Mouse (Mus musculus): ENCODE results near the gene Vipr2.

The Vipr2 gene

DNA sequence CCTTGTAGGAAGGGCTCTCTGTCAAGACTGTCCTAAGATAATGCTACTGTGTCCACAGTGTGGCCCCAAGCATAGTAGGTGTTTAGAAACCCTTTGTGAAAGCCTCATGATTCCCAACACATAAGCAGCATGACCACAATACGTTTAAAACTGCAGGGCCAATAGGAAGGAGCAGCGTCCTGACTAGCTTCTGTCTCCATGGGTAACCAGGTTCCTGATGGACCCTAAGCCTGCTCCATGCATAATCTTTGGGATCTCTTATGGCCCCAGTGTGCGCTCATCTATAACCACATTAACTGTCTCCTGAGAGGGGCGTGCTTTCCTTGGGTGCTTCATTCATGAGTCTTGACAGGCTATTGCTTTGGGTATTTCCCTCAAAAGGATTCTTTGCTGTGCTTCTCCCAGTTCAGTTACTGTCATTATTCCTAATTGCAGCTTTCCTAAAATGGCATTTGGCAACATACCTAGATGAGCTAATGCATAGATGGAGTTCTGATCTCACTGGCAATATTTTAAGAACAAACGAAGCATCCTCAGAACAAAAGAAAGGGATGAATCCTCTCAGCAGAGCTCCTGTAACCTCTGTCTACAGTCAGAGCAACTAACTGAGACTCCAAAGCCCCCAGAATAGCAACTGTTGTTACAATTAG, 9.6 kb downstream of the Vipr2 start:
- in situ Hi-C loops (cut with MboI; ENCODE audit: low pct_unique_long_range_greater_than_20kb in 1 of 2, low sequenced_read_pairs in 2 of 2, unreplicated experiment in 1 of 2) = no loop called here

DNA sequence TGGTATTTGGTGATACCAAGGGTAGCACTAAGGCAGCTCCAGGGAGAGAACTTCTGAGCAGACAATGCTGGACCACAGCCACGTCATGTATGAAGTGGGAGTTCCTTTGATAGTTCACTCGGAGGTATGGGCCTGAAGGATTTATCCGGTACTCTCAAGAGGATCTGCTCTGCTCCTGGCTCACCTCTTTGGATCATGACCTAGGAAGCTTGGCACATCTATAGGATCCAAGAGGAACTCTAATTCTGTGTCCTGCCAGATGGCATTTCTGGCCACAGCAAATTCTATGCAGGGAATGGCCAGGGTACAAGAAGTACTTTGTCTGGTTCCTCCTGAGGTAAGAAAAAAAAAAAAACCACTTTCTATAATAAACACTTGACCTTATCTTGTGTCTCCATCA, 12.3 kb downstream of the Vipr2 start:
- in situ Hi-C loops (cut with MboI; ENCODE audit: low pct_unique_long_range_greater_than_20kb in 1 of 2, low sequenced_read_pairs in 2 of 2, unreplicated experiment in 1 of 2) = loop anchor here in 1 of 2 experiments (10.0 kb wide), 1 partner anchor 475 kb away; no protein-coding TSS in a partner anchor

DNA sequence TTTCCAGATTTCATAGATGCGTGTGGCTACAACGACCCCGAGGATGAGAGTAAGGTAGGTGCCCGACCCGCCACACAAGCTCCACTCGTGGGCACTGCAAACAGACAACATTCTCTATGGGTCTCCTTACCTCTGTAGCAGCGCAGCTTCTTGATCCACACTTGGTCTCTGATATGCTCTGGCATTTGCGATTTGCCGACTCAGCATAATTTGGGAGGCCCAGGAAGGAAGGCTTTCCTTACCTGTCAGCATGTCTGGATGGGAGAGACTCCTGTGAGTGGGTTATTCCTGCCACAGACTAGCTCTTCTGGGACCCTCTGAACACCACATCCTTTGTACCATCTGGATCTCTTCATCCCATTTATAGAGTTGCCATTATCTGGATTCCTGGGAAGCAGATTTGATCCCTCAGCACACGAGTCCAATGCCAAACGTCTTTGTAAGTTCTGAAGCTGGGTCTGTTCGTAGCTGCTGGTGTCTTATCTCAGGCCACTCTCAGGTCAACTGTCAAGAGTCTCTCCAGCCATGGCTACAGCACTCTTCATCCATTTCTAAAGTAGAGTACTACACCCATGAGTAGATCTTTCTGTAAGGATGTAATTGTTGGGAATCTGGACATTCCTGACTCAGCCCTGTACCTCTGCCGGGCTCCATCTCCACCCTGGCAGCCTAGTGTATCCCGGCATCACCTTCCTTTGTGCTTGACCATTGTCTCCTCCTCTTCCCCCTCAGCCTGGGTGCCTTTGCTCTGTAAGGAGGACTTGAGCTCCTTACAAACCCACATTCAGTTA, 17.4 kb downstream of the Vipr2 start:
- in situ Hi-C loops (cut with MboI; ENCODE audit: low pct_unique_long_range_greater_than_20kb in 1 of 2, low sequenced_read_pairs in 2 of 2, unreplicated experiment in 1 of 2) = loop anchor here in 1 of 2 experiments (10.0 kb wide), 1 partner anchor 480 kb away; no protein-coding TSS in a partner anchor

DNA sequence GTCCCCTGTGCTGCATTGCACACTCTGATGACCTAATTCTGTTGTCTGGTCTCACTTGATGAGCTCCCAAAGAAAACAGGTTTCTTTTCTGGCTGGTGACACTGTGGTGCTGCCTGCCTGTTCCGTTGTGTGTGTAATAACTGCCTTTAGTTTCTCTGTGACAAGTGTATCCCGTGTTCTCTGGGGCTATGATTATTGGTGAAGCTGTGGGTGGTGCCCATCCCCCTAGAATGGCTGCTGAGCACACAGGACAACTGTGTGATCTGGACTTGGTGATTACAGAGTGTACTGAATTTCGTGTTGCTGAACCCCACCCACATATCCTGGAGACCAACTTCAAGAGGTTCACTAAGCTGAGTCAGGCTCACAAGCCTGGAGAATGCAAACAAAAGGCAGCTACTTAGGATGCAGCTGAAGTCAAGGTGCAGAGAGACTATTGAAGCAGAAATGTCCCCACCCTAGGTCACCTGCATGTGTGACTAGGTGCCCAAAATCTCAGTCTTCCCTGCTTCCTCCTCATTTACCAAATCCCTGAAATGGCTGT, 18.9 kb downstream of the Vipr2 start:
- in situ Hi-C loops (cut with MboI; ENCODE audit: low pct_unique_long_range_greater_than_20kb in 1 of 2, low sequenced_read_pairs in 2 of 2, unreplicated experiment in 1 of 2) = loop anchor here in 1 of 2 experiments (10.0 kb wide), 1 partner anchor 482 kb away; no protein-coding TSS in a partner anchor

DNA sequence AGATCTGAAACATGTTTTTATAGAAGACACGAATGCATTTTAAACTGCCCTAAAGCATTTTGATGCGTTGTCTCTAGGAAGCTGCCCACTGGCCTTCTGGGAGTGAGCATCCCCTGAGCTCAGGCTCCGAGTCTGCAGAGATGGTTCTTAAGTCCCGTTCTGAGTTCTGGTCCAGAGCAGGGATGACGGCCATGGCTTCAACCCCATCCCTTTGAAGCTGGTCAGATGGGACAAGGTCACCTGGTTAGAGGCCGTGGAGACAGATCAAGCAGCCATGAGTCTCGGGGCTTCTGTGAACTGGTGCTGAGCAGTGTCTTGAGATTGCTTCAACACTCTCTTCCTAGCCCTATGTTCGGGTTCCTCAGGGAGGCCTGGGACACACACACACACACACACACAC, 19.6 kb downstream of the Vipr2 start:
- in situ Hi-C loops (cut with MboI; ENCODE audit: low pct_unique_long_range_greater_than_20kb in 1 of 2, low sequenced_read_pairs in 2 of 2, unreplicated experiment in 1 of 2) = loop anchor here in 1 of 2 experiments (10.0 kb wide), 1 partner anchor 482 kb away; no protein-coding TSS in a partner anchor

DNA sequence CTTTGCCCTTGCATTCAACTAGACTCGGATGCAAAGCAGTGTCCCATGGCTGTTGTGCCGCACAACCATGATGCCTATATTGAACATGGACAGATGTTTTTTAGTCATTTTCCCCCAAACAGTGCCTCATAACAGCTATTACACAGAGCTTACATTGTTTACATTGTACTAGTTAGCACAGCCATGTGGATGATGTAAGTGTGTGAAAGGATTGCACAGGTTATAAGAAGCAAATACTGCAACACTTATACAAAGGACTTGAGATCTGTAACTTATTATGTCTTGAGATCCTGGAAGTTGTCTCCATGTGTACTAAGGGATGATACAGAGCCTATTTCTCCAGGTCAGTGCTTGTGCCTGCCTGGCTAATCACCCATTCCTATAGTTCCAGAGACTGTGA, 24.4 kb downstream of the Vipr2 start:
- in situ Hi-C loops (cut with MboI; ENCODE audit: low pct_unique_long_range_greater_than_20kb in 1 of 2, low sequenced_read_pairs in 2 of 2, unreplicated experiment in 1 of 2) = no loop called here

DNA sequence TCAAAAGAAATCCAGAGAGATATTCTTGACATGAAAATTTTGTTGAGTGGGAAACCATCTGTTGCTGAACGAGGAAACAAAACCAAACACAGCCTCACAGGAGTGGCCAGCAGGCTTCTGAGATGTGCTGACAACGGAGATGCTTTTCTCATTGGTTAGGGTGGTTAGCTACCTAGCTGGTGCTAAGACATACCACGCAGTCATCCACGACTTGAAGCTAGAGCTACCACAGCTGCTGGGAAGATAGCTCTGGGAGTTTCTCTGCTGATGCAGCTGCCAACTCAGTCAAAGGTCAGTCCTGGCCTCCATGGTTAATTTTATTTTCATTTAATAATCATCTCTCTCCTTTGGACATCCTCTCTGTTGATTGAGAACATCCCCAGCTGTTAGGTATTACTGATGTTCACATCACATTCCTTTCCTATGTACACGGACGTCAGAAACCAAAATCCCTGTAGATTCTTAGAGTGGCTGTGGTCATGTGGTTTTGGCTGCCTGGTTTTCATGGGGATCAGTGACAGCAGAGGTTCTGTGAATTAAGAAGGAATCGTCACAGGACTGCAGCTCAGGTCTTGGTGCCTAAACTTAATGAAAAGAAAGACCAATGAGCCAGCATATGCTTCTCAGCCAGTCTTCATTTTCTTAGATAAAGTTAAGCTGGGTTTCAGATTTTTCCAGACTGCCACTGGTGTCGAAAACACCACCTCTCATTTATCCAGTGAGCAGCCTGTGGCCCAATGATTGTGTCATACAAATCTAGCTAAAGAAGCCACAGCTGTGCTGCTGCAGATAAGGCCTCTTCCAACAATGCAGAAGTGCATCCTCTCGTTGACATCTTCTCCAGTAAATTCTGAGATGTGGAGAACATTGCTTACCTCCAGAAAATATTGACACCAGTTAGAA, 32.2 kb downstream of the Vipr2 start:
- in situ Hi-C loops (cut with MboI; ENCODE audit: low pct_unique_long_range_greater_than_20kb in 1 of 2, low sequenced_read_pairs in 2 of 2, unreplicated experiment in 1 of 2) = no loop called here

DNA sequence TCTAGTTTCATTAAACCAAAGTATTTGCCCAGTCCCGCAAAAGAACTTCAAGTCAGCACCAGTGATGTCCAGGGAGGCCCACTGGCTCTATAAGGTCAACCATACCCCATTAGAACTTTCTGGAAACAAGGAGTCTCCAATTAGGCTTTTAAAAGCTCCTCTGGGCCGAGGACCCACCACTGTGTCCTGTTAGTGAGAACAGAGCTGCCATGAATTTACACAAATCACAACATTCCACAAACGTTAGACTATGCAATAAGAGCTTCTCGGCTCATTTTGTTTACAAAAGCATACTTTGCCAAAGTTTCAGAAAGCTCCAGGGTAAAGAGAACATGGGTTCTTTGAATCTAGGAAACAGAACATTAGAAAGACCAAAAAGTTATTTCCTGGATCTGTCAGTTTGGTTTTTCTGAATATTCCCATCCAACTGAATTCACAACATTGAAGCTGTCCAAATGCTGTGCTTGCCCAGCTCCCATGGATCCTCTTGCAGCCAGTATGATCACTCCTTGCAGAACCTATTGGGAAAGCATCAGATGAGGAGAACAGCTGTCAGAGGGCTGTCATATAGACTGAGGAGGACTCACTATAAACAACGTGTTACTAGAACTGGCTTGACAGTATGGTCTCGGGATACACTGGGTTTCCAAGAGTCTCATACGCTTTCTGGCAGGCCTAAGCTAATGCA, 33.6 kb downstream of the Vipr2 start:
- in situ Hi-C loops (cut with MboI; ENCODE audit: low pct_unique_long_range_greater_than_20kb in 1 of 2, low sequenced_read_pairs in 2 of 2, unreplicated experiment in 1 of 2) = no loop called here

DNA sequence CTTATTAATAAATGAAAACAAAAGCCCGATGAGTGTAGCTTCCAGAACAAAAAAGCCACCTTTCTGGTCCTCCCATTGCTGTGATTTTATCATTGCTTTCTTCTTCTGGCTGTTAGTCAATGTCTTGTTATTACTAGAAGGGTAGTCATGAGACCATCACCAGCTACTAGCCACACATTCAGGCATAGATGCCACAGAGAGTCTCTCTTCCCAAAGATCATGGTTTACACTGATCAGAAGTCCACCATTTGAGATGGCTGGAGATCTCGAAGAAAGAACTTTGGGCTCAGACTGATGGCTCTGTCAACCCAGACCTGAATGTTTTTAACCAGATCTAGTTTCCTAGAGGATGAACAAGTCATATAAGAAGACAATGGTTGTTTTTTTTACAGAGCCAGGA, 38.3 kb downstream of the Vipr2 start:
- in situ Hi-C loops (cut with MboI; ENCODE audit: low pct_unique_long_range_greater_than_20kb in 1 of 2, low sequenced_read_pairs in 2 of 2, unreplicated experiment in 1 of 2) = no loop called here

DNA sequence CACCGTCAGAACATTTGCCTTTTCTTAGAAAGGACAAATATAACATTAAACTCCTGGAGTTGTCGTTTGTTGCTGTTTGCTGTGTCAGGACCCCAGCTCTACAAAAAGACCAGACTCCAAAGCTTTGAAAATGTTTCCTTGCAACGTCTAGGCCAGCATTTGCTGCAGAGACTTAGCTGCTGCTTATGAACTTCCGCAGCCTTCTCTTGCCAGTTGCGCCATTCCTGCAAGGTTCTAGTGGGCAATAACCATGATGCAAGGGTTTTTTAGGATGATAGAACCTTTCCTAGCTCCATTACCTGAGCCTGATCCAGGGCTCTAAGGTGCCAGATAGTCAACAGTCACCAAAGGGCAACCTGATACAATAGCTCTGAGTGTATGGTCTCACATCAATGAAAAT, 38.9 kb downstream of the Vipr2 start:
- in situ Hi-C loops (cut with MboI; ENCODE audit: low pct_unique_long_range_greater_than_20kb in 1 of 2, low sequenced_read_pairs in 2 of 2, unreplicated experiment in 1 of 2) = no loop called here

DNA sequence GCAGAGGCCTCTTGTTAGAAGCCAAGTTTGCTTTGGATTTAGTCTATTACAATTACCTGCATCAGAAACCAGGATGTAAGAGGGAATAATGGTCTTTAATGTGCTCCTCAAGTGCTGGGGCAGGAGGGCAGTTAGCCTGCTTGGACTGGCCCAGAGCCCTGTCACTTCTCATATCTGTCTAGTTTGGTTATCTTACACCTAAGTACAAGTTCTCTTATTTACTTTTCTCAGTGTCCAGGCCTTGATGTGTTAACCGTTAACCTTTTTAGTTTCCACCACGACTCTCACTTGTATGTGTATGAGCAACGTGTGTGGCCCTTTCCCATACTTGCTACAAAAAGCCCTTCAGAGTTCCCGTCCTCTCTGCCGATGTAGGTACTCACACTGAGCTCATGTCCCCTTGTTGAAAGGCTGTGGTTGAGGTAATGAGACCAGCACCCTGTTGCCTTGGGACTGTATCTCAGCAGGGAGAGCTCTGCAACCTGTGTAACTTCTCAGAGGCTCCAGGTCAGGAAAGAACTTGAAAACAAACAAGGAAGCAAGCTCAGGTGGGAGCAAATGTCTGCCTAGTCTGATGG, 39.9 kb downstream of the Vipr2 start:
- in situ Hi-C loops (cut with MboI; ENCODE audit: low pct_unique_long_range_greater_than_20kb in 1 of 2, low sequenced_read_pairs in 2 of 2, unreplicated experiment in 1 of 2) = no loop called here

DNA sequence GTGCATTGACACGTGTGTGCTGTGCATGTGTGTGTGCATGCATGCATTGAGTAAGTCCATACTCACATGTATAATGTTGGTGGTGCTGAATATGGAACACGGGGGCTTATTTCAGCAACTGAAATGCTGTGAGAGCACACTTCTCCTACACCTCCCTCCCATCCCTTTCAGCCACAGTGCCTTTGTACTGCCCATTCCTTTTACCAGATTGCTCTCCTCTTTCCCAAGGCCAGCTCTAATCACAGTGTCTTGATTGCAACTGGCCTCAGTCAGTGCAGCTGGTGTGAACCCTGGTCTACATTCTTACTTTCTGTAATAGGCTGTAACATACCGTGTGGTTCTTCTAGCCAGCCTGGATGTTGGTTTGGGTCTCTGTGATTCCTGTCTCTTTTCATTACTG, 41.5 kb downstream of the Vipr2 start:
- in situ Hi-C loops (cut with MboI; ENCODE audit: low pct_unique_long_range_greater_than_20kb in 1 of 2, low sequenced_read_pairs in 2 of 2, unreplicated experiment in 1 of 2) = no loop called here

DNA sequence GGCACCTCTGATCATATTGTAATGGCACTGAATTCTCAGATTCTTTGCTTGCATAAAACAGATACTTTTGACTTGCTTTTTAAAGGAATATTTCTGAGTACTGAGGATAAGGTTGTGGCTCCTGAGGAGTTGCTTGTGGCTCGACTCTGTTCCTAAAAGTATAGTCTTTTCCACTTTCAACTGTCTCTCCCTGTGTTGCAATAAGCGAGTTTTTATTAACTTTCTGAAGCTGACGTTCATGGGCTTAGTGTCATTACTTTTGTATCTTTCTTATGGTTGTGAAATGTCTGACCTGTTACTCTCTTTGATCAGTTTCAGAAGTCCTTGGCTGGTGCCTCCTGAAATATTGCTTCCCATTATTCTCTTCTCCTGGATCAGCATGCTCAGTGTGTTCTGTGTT, 46.3 kb downstream of the Vipr2 start:
- in situ Hi-C loops (cut with MboI; ENCODE audit: low pct_unique_long_range_greater_than_20kb in 1 of 2, low sequenced_read_pairs in 2 of 2, unreplicated experiment in 1 of 2) = no loop called here

DNA sequence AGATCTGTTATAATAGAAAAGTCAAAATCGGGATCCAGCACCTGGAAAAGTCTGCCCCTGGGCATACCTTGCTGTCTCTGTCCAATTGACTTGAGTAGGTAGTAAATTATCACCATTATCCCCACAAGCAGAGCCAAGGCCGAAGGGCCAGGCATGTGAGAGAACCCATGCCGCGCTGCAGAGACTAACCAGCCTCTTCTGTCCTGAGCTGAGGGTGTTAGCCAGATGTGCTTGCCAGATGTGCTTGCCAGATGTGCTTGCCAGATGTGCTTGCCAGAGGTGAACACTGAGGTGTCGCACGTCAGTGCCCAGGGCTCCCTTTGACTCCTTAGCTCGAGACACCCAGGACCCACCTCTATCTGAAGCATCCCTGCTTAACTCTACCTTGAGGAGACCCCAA, 53.4 kb downstream of the Vipr2 start:
- in situ Hi-C loops (cut with MboI; ENCODE audit: low pct_unique_long_range_greater_than_20kb in 1 of 2, low sequenced_read_pairs in 2 of 2, unreplicated experiment in 1 of 2) = no loop called here

DNA sequence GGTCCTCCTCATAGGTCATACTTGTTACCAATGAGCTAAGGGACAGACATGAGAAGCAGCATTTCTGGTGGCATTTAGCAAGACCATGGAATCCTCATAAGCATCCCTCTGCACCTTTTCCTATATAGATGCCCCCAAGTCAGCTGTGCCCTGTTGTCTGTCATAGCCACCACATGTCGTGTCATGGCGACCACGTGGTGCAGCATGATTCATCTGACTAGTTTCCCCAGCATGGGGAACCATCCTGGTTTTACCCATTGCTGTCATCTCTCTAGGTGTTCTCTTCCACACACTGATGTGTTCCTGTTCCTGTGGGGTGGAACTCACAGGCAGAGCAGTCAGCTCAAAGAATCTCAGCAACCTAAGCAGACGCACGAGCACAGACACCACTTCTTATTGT, 55.4 kb downstream of the Vipr2 start:
- in situ Hi-C loops (cut with MboI; ENCODE audit: low pct_unique_long_range_greater_than_20kb in 1 of 2, low sequenced_read_pairs in 2 of 2, unreplicated experiment in 1 of 2) = no loop called here

DNA sequence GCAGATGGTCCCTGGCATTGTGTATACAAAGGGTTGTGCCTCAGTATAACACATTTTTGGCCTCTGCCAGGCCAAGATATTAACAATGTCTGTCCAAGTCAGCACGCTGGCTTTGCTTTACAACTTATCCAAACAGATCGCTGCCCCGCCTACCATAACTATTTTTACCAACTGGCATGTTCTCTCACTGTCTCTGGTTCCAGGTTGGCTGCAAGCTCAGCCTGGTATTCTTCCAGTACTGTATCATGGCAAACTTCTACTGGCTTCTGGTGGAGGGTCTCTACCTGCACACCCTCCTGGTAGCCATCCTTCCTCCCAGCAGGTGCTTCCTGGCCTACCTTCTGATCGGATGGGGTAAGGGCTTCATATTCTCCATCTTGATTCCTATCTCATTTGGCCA, 58.4 kb downstream of the Vipr2 start:
- in situ Hi-C loops (cut with MboI; ENCODE audit: low pct_unique_long_range_greater_than_20kb in 1 of 2, low sequenced_read_pairs in 2 of 2, unreplicated experiment in 1 of 2) = no loop called here

DNA sequence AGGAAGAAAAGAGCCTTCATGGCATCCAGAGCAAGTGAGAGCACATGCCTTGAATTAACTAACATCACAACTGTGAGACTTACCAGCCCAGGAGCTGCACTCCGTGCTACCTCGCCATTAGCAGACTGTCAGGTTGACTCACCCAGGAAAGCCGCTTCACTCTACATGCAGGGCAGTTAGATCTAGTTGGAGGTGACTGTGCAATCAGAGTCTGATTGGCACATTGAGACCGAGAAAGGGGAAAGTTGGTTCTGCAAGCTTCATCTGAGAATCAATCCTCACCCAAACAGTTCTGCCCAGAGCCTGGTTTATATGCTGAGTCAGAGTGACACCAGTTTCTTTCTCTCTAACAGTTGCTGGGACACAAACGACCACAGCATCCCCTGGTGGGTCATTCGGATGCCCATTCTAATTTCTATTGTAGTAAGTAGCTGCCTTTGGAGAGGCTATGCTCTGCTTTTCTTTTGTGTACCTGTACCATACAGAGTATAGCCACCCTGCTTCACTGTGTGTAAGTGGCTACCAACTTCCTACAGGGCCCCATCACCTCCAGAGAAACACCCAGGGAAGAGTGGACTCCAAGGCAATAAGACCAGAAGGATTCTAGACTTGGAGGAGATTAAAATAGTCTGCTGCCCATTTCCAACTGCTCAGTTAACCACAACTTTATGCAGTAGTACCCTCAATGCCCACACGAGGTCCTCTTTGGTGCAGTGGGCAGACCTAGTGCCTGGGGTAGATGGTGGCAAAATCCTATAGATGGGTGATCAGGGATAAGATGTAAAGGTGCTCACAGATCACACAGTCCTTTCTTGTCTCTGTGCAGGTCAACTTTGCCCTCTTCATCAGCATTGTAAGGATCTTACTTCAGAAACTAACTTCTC, 61.0 kb downstream of the Vipr2 start:
- in situ Hi-C loops (cut with MboI; ENCODE audit: low pct_unique_long_range_greater_than_20kb in 1 of 2, low sequenced_read_pairs in 2 of 2, unreplicated experiment in 1 of 2) = no loop called here
